Mouse (Mus musculus) retina, embryonic 14.5 days (tissue): ENCODE results near the gene Kbtbd12.

Experiments
- DNase-seq: peaks from one replicate; pipeline ENCODE4 v3.0.0-alpha.2; 2015; ENCODE audit warnings: low spot score

The Kbtbd12 gene

DNA sequence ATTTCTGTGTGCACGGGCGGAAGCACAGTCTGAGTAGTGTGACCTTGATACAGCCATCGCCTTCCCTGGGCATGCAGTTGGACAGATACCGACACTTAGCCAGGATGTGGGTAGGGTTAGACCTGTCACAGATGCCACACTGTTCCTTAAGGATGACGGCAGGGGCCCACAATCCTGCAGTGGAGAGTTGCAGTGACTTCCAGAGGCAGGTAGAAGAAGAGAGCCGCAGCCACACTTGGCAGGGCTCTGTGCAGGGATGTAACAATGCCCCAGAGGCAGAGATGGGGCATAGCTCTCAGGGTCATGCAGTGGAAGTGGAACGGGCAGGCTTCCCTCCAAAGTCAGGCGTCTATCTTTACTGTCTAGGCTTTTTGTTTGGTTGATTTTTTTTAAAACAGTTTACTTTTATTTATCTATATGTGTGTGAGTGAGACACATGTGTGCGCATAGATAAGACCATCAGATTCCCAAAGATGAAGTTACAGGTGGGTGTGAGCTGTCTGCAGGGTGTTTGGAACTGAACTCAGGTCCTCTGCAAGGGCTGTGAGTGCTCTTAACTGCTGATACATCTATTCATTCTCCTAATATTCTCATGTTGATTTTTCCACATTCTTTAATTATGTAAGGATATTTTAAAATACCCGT, 89.2 kb downstream of the Kbtbd12 start:
- DNase-seq, result no peak

DNA sequence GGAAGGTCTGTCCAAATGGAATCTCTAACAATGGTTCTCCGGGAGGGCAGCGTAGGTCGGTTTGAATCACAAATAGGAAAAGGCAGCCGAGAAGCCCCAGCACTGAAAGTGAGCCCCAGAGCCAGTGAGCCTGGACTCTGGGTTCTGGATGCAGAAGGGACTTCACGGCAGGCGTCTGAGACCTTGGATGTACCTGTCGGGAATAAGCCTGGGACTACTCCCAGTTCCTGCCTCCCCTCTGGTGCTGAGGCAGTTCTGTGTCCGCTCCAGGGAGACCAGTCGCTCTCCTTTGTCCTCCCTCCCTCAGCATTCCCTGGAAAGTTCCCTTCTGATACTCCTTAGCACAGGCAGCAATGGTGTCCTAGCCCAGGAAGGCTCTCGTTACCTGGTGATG, 92.4 kb downstream of the Kbtbd12 start:
- DNase-seq, result no peak

DNA sequence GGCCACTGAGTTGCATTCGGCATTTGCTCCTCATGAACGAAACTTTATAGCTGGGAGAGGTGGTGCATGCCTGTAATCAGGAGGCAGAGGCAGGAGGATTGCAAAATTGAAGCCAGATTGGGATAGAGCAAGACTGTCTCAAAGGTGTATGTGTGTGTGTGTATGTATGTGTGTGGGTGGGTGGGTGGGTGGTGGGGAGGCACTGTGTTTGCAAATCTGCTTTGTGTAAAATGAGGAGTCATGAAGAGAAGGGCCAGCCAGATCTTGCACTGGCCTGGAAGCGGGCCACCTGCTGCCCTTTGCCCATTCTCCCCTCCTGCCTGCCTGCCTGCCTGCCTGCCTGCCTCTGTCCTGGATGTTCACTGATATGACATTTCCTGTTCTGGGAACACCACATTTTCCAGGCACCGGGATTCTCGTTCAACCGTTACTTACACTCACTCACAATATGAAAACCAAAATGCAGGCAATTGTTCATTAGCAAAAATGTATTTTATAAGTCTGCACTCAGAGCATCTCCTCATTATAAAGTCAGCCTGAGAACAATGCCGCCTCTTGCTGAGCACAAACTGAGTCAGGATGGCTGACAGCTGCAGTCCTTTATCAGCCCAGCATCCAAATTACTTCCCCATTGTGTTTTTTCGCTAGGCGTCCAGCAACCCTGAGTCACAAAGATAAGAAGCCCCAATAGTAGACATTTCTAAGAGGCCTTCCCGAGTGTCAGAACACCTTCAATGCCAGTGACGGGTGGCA, 92.9 kb downstream of the Kbtbd12 start:
- DNase-seq, result peak; percentile 53

DNA sequence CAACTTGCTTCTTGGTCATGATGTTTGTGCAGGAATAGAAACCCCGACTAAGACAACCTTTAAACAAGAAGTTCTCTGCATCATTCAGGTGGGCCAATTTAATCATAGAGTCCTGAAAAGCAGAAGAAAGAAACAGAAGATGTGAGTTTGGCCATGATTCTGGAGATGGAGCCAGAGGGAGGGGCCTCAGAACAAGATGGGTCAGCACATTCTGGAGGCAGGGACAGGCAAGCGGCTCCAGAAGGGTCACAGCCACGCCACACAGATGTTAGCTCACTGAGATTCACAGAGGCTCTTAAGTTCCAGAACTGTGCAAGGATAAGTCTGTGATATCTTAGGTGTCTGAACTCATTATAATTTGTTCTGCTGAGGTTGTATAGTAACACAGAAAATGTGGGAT, 93.5 kb downstream of the Kbtbd12 start:
- DNase-seq, result no peak

DNA sequence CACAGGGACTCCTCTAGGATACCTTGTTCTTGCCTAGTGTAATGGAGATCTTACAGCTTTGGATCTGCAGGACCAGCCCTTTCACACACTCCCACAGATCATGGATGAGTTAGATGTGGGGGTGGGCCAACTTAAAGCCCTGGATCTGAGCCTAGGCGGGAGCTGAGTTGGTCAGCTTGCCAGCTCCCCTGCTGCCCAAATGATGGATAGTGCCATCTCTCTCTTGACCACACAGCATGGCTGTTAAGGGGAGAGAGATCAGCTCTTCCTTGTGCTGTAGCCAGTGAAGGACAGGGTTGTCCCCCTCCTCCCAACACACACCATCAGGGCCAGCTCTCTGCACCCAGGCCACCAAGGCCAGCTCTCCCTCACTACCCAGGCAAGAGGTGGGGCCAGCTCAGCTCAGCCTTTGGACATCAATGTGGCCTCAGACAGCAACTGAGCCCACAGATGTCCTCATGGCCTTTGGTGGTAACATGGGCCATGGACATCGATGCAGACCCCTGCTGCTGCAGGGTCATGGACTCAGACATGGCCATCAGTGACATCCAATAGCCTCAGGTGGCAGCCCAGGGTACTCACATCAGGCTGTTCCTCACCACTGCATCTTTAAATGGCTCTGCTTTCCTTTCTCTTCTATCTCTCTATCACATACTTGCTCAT, 97.5 kb downstream of the Kbtbd12 start:
- no peak for DNase-seq

DNA sequence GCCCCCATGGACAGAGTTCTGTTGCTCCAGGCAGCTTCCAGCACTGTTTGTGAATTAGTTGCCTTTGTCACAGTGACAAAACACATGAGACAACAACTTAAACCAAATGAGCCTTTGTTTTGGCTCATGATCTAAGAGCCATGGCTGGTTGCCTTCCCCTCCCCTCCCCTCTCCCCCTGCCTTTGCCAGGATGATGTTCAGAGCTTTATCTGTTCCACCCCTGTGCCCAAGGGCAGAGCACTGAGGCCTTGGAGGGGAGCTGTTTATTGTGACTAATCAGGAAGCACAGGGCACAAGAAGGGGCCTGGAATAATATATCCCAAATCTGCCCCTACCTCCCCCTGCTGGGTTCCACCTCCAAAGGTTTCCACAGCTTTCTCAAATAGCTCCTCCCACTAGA, 107.4 kb downstream of the Kbtbd12 start:
- DNase-seq, result no peak

DNA sequence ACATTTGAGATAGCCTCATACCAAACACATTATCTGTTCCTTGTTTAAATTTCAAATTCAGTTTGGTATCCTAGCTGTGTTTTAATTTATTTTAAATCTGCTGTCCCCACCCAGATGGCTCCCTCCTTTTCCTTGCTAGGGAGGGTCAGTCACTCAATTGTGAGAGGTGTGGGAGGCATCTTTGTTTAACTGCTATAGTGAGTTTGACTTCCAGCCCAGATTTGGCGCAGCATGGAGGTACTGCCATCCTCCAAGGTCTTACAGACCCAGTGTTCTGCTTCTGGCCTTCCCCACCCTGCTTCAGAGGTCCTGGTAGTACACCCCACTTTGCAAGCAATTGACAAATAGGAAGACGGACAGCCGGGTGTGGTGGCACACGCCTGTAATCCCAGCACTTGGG, 113.7 kb downstream of the Kbtbd12 start:
- DNase-seq, result no peak

DNA sequence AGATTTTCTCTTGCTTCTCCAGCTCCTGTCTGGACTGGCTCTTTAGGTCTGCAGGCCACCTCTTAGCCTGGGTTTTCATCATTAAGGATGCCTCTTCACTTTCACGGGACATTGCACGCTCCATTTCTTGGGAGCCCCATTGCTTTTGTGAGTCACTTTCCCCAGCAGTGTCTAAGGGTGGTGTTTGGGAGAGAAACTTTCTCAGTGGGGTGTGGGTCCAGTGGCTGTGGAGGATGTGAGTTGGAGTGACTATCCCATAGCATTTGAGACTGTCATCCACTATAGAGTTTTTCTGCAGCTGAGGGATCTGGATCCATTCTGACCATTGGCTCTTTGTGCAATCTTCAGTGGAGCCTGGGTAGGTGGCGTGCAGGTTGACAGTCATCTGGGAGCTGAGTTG, 114.3 kb downstream of the Kbtbd12 start:
- no peak for DNase-seq

DNA sequence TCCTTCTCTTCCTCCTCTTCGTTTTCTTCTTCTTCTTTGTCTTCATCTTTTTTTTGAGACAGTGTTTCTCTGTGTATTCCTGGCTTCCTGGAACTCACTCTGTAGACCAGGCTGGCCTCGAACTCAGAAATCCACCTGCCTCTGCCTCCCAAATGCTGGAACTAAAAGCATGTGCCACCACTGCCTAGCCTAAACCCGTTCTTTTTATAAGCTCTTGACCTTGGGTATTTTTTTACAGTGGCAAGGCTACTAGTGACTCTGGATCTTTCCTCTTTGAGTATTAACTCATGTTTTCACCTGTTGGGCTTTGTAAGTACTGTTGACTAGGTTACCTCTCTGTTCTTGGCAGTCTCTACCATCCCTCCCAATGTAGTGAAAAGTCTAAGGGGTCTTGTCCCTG, 114.7 kb downstream of the Kbtbd12 start:
- no peak for DNase-seq

DNA sequence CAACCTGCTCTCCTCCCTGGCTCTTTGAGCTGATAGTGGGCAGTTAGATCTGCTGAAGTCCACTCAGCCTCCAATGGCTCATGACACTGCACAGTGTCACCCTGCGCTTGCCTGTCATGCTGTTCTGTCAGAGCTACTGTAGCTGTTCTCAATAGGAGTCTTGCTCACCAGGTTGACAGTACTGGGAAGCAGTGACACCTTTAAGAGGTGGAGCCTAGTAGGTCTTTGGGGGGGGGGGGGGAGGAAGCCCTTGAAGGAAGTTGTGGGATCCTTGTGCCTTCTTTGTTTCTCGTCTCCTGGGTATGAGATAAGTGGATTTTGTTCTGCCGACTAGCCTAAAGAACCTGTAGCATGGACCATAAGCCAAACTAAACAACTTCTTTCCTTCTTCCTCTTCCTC, 115.1 kb downstream of the Kbtbd12 start:
- no peak for DNase-seq

DNA sequence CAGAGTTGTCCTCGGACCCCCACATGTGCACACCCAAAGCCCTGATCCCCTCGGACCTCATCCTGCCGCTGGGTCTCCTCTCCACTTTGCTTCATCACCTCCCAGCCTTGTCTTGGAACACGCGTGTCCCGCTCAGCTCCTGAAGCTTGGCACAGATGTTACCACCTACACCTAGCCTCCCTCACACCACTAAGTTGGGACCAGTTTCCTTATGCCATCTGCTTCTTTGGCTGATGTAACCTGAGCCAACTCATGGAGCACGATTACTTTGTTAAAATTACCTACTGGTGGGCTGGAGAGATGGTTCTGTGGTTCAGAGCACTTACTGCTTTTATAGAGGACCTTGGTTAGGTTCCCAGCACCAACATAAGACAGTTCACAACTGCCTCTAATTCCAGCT, 115.9 kb downstream of the Kbtbd12 start:
- no peak for DNase-seq

DNA sequence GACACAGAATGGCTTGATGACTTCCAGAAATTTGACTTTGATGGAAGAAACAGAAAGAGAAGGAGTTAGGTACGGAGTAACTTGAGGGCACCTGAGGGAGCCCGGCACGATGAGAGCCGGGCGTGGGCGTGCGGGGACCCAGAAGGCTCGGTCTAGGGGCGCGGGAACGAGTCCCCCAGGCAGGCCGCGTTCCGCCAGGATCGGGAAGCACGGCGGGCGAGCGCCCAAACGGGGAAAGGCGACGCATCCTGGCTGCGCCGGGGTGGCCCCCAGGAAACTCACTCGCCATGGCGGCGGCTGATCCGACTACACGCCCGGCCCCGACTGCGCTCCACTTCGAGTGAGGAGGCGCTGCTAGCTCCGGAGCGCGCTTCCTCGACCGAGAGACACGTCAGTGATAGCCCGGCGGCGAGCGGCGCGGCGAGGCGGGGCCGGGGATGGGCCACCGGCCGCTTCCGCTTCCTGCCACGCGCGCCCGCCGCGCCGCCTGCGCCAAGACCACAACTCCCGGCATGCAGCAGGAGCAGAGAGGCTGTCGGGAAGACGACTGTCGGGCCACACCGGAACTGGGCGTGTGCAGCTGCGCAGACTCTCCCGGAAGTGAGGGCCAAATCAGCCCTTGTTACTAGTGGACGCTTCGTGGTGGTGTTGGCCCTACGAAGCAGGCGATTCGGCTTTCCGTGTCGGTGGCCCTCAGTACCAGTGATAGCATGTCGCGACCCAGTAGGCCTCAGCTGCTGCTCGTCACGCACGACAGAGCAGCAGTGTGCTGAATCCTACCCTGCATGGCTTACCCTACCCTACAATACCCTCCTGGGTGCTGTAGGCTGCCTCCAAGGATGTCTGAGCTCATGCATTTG, 119.1 kb downstream of the Kbtbd12 start, which contains the start of gene Sec61a1:
Gene Sec61a1 (minus strand): TSS at position 502 of the 860 bp plus-strand sequence.
- DNase-seq, result peak; percentile 95

DNA sequence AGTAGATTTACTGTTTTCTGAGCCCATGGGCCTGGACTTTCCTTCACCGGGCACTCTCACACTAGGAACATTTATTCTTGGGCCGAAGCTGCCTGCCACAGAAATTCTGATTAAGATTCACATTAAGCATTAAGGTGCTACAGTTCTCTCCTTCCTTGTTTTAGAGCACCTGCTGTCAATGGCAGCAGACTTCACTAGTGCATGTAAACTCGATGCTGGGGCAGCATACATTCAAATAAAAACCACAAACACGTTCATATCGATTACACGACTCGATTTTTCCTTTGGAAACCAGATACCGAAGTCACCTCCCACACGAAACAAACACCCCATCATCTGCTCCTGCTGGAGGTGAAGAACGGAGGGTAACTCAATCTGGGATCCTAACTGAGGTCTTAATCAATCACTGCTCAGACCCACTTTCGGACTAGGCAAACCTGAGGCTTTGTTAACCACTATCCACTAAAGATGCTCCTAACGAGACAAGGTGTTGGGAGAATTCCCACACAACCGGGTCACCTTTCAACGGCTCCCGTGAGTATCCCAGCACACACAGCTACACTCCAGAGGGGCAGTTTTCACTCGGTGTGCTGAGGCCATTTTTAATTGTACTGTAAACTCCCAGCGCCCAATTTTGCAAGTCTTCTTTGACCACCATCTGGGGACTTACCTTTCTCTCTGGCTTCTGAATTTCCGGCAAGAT, 119.9 kb downstream of the Kbtbd12 start:
- DNase-seq, result peak; percentile 13

DNA sequence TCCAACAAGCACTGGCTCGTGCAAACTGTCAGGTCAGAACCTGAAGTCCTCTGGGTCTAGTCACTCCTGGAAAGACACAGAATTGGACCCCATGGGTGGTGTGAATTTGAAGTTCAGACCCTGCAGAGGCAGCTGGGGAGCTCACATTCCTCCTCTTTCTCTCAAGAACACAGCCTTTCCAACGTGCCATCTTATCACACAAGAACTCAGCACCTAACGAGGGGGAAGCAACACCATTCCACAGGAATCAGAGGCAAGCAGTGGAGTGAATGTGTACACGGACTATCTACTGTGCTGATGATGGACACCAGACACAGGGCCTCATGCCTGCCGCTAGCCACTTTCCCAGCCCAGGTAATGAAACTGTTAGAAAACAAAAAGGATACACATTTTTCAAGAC, 121.1 kb downstream of the Kbtbd12 start:
- DNase-seq, result no peak

DNA sequence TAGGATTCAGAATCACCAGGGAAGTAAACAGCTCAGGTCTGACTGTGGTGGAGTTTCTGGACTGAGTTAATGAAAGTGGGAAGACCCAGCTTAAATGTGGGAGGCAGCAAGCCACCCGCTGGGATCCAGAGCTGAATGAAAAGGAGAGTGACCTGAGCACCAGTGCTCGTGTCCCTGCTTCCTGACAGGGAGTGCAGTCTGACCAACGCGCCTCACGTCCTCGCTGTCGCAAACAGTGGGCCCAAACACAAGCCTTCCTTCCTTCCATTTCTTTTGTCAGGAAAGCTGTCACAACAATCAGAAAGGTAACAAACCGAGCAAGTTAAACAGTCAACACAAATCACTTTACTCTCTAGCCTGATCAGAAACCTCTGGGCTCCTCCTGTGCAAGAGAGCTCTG, 121.8 kb downstream of the Kbtbd12 start:
- DNase-seq, result no peak

DNA sequence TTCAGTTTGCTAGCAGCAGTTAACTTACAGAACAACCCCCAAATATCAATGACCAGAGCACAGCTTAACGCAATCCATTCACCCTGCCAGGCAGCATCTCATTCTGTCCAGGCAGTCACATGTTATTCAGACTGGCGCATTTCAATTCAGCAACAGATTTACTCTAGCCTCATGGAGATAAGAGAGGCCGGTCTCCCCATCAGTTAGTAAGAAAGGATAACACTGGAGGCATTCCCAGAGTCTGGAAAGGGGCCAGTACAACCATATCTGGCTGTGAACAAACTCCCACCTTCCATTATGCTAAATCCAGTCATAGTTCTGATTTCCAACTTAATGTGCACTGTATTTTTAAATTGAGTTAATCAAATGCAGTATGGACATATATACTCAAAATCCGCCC, 123.2 kb downstream of the Kbtbd12 start:
- no peak for DNase-seq

DNA sequence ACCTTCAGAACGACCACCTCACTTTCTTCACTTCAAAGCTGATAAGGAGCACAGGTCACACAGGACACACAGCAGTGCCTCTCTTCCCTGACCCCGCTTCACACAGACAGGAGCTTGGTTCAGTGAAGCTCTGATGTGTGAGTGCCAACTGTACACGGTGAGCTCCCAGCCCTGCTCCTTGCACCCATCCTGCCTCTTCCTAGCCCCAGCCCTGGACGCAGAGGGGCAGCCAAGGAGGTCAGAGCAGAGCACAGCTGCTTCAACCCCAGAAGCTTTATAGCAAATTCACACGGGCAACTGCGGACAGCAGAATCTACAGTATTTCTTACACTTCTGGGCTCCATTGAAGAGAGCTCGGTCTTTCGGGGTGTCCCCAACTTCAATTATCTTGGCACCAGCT, 123.8 kb downstream of the Kbtbd12 start:
- no peak for DNase-seq

DNA sequence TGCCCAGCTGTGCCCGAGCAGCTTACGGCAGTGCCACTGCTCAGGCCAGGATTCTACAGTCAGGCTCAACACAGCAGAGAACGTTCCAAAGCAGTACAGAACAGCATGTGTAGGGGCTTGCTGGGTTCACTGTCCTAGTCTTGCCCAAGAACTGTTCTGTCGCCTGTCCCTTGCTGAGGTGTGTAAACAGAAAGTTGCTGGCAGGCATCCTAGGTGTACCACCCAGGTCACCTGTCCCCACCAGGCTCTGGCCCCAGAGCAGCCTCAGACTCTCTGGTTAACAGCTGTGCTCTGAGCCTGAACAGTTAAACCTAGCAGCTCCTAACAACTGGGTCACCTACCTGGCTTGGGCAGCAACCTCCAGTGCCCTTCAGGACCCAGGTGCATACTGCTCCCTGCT, 134.7 kb downstream of the Kbtbd12 start:
- no peak for DNase-seq

DNA sequence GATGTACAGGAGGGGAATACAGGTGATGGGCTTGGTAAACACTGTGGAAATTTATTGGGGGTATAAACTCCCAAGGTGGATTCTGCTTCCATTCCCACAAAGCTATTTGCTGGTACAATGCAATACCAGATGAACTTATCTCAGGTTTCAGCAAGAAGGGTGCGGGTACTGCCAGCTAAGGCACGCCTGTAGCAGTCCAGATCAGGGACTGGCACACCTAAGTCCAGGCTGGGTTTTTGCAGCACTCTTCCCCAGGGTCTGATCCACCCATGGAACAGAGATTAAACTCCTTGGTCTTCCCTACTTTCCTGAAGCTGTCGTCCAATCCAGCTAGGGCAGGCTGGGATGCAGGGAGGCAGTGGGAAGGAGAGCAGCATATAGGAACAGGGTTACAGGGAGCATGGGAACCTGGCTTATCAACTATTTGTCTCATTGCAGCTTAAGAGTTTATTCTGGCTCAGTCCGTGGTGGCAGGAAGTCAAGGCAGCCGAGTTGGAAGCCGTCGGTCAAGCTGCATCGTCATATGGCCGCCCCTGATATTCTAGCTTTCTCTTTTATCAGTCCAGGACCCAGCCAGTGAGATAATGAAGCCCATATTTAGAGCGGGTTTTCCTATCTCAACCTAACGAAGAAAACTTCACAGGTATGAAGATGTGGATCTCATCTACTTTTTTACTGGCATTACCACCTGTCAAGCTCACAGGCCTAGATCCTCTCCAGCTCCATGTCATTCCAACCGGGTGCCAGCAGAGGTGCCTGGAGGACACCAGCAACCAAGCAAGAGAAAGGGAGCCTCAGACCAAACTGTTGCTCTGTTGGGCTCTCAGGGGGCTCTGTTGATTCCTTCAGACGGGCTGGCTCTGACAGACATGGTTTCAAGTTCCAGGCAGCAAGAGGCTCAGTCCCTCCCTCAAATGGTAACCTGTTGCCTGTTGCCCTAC, 135.4 kb downstream of the Kbtbd12 start:
- no peak for DNase-seq

DNA sequence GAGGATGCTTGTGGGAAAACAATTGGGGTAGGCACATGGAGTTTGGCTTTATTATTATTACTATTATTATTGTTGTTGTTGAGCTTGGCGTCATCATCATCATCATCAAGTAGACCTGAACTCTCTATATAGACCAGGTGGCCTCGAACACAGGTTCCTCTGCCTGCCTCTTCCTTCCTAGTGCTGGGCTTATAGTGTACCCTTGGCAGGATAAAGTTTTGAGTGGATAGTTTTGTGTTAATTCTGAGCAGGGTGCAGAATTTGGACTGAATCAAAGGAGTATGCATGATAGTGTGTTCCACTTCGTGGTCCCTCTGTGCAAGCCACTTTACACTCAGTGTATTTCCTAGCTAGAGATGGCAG, 137.4 kb downstream of the Kbtbd12 start:
- DNase-seq, result no peak
